Mouse (Mus musculus): Measurements from ENCODE around the gene Scrn1.

The Scrn1 gene

DNA sequence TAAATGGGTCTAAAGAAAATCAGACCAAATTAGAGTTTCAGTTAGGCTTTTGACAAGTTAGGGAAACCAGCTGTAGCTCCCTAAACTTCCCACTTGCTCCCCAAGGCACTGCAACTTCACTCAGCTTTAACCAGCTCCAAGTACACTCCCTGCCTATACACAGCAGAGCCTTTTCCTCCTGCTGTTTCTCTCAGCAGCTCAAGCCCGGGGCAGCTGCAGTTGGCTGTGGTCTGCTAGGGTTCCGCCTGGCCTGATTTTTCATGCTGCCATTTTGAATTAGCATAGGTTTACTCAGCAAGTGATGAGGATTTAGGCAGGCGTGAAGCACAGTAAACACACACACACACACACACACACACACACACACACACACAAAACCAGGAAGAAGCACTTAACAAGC, 1.3 kb downstream of the Scrn1 start:
- DNase-seq, result peak; percentile 74 to 80

DNA sequence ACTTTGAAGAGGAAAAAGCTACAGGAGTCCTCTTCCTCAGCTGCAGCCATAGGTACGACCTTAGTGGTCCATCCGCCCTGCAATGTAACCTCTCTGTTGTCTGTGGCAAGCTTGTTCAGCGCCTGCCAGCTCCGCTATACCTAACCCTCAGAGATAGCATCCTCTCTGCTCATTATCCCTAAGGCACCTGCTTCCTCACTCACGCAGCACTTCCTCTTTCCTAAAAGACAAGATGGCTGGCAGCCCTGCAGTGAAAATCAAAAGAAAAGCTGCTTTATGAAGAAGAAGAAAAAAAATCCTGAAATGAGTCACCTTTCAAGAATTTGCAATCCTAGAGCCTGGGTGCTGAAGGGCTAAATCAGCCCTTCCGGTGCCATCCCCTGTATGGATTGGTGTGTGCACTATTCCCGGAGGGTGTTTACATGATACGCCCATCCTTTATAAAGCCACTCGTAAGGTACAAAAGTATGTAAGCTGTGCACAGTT, 1.7 kb downstream of the Scrn1 start:
- peak in 1 of 2 experiments; percentile 30 for DNase-seq

DNA sequence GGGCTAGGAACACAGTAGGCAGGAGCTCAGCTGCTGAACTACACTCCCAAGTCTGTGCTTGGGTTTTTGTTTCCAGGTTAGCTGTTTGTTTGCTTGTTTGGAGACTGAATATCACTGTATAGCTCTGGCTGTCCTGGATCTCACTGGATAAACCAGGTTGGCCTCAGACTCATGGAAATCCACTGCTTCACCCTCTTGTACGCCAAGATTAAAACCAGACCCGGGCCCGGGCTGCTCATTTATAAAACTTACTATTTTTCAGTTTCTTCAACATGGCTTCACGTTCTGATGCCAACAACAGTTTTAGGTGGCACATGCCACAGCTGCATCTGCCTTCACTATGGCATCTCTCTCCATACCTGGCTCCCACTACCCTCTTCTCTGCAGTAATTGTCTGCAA, 2.7 kb downstream of the Scrn1 start:
- DNase-seq, result no peak

DNA sequence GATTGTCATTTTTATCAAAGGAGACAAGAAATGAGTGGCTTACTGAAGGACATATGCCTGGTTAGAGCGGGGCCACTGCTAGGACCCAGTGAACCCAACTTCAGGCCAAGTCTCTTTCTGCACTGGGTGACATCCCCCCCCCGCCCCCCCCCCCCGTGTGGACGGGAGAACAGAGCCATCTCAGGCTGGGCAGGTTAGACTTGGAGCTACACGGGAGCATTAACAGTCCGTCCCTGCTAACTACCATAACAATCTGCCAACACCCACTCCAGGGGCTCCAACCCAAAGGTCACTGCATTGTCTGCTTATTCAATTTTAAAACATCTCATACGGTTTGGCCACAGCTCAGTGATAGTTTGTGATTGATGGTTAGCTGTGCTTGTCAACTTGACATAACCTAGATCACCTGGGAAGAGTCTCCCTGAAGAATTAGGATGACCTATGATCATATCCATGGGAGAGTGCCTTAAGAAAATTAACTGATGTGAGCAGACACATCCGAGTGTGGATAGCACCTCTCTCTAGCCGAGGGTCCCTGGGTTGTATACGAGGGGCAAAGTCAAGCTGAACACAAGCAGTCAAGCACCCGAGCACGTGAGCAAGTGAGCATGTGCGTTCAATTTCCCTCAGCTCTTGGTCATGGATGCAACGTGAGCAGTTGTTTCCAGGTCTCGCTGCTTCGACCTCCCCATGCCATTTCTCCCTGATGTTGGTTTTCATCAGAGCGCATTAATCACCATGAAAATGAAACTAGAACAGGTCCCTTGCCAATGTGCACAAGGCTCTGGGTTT, 4.1 kb downstream of the Scrn1 start:
- peak in 1 of 2 experiments; percentile 38 for DNase-seq

DNA sequence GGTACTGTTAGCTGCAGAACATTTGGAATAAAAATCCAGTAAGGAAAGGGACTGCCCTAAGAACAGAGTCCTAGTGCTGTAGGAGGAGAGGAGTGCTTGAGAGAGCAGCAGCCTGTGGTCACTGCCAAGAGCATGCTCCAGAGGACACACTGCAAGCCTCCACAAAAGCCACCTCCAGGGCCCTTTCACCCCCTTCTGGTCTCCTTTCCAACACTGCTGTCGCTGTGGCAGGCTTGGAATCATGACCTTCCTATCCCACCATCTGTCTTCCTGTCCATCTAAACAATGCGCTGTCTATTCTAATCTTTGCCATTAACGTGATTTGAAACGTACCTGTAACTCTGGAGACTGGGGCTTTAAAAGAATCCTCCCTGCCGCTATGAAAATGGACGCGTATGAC, 7.8 kb downstream of the Scrn1 start:
- DNase-seq, result peak; percentile 60 to 74

DNA sequence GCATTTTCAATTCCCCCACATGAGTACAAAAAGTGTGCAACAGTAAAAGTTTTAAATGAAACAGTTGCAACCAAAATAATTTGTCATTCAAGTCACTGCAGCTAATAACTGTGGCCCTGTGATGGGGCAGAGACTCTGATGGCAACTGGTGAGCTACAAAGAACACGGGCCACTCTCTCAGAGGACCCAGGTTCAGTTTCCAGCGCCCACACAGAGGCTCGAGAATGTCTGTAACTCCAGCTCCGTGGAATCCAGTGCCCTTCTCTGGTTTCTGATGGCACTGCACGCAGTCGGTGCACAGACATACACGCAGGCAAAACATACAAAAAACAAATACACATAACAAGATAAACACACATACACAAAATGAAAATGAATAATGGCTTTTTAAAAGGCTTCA, 8.6 kb downstream of the Scrn1 start:
- no peak for DNase-seq

DNA sequence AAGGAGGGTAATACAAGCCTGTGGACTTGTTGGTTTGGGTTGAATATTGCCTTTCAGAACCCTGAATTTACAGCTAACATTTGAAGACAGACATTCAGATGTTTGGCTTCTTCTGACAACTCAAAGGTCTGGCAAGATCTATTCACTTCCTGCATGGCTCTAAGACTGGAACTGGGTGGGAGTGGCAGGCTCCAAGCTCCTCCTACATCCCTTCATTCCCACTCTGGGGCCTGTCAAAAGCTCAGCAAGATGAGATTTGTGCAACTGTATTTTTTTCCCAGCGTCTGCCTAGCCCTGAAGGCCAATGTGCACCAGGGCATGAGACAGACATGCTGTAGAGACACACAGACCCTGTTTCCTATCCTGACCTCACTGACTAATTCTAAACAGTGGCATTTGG, 10.5 kb downstream of the Scrn1 start:
- no peak for DNase-seq

DNA sequence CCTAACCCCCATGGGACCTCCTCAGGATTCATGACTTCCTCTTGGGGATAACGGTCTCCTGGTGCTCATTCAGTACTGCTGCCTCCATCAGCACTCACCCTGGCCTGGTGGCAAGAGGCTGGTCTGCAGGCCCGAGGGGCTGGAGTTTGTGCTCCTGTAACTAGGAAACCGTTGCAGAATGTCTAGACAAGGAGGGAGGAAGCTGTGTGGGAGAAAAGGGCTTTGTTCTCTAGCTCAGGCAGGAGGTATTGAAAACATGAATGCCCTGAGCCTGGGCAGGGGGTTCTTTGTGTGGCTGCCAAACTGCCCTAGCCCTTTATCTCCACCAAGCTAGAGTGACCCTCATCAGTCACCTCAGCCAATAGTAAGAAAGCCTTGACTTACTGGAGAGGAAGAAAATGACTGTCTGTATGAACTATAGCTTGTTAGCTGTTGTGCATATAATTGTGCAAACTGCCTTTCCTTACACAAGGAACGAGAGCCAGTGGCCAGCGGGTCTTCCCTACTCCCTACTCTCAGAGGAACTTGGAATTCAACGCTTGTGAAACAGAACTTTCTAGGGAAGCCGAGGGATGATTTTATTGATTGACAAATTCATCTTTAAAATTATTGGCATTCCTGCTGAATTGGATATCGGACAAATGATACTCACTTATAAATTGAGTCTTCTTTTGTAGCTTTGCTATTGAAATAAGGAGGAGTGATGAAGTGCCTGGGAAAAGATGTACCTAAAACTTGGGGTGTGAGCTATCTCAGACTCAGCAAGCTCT, 11.8 kb downstream of the Scrn1 start:
- DNase-seq, result peak in 1 of 2 experiments; percentile 42

DNA sequence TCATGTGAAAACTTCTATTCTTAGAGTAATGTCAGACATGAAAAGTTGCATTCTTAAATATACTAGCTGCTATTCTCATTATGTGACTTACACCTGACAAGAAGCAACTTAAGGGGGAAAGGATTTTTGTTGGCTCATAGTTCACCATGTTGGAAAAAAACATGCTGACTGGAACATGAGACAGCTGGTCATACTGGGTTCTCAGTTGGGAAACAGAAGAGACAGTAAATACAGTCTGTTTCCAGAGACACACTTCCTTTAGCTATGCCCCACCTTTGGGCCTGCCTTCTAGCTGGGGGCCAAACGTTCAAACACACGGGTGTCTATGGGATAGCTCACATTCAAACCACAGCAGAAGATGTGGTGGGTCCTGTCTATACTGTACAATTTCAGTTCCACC, 12.7 kb downstream of the Scrn1 start:
- peak; percentile 62 to 66 for DNase-seq

DNA sequence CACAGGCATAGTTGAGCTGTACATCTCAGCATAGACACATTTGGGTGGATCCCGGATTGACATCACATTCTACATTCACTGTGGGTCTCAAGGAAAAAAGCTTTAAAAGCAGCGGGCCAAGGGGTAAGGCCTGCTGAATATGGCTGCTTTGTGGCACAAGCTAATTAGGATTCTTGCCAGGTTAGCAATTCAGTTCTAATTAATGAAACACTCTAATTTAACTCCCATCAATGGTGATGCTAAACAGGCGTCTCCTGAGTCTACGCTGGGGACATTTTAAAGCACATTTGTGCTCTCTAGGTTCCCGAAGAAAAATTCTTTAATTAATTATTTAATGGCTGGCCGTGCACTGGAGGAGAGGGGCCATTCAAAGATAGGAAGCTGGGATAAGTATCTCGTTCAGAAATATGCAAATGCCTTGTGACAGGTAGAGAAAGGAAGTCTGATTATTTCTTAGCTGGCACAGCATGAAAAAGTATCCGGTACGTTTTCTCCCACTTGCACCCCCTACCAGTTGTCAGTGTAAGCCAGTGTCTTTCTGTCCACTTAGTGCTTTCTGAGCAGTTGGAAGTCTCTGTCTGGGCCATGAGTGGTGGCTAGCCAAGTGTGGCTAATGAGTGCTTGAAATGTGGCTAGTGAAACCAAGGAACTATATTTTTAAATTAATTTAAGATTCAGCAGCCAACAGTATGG, 13.4 kb downstream of the Scrn1 start:
- DNase-seq, result peak in 1 of 2 experiments; percentile 47

DNA sequence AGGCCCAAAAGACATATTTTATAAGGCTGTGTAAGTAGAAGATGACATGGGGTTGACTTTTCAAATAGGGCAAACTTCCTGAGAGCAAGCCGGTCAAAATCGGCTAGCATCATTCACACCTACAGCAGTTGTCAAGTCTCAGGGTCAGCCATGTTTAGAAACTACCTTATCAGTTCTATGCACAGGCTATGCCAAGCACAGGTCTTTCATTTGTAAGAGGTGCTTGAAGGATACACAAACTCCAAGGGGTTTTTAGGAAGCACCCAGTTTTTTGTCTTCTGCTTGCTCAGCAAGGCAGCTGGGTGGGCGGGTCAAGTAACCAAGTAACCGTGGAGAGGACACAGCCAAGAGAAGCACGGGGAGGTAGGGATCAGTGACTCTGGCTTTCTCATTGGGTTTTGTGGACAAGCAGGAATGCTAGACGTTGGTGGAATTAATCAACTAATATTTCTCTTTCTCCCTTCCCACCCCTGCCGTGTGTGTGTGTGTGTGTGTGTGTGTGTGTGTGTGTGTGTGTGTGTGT, 15.4 kb downstream of the Scrn1 start:
- DNase-seq, result peak in 1 of 2 experiments; percentile 58

DNA sequence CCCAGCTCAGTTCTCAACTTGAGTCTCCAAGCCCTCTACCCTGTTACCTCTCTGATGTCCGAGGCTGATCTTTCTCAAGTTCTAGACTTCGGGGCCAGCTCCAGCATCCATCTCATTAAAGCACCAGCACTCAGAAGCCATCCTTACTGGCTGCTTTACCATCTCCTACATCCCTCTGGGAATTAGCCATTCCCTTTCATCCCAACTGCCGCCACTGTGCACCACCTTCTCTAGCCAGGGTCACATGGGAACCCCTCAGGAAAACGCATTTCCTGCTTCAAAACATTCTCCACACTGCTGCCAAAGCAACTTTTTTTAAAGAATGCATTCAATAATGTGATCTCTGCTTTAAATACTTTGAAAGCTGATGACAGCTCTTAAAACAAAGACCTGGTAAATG, 17.0 kb downstream of the Scrn1 start:
- no peak for DNase-seq

DNA sequence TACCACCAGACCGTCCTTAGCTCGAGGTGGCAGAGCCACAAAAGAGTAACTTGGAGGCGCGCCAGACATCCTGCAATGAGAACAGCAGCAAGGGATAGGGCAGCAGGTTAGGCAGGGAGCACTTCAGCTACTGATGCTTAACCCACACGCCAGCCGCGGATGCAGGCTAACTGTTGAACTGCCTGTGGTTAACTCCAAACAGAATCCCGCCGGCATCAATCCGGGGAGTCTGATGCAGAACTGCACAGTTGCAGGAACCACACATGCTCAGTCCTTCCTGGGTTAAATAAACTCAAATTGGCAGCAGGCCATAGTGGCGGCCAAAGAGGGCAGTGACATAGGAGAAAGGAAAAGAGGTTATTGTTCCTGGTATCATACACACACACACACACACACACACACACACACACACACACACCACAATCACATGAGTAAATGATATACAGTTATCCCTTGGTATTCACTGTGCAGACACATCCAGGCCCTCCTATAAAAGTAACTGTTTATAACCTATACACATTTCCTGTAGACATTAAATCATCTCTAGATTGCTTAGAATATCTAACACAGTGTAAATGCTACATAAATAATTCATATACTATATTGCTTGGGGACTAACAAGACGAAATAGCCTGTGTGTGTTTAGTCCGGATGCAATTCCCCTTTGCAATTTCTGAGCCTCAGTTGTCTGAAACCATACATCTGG, 17.8 kb downstream of the Scrn1 start:
- DNase-seq, result peak; percentile 76

DNA sequence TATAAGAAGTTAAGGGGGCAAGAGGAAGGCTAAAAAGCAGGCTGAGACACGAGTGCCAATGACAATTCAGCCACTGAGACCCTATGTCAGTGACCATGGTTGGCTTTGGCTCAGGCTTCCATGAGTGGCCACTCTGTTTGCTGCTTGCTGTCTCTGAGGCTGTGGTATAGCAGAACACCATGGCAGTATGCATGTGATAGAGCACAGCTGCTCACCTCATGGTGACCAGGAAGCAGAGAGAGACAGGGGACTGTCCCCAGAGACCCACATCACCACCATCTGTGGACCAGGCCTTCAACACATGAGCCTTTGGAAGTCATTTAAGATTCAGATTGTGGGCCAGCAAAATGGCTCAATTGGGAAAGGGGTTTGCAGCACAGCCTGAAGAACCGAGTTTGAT, 22.6 kb downstream of the Scrn1 start:
- no peak for DNase-seq

DNA sequence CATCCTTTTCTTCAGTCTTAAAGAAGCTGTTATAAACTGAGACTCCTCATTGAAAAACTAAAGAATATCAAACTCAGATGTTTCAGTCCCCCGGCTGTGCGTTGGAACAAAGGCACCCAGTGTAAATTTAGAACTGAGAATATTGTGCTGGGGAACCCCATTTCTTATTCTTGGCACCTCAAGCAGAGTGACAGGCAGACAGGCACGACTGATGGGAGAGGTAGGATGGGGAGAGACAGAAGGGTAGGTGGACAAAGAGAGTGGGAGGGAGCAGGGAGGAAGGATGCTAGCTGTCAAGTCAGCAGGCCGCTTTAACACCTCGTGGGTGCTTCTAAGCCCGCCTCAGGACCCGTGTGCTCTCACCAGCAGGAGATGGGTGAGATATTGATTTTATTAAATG, 23.5 kb downstream of the Scrn1 start:
- no peak for DNase-seq

DNA sequence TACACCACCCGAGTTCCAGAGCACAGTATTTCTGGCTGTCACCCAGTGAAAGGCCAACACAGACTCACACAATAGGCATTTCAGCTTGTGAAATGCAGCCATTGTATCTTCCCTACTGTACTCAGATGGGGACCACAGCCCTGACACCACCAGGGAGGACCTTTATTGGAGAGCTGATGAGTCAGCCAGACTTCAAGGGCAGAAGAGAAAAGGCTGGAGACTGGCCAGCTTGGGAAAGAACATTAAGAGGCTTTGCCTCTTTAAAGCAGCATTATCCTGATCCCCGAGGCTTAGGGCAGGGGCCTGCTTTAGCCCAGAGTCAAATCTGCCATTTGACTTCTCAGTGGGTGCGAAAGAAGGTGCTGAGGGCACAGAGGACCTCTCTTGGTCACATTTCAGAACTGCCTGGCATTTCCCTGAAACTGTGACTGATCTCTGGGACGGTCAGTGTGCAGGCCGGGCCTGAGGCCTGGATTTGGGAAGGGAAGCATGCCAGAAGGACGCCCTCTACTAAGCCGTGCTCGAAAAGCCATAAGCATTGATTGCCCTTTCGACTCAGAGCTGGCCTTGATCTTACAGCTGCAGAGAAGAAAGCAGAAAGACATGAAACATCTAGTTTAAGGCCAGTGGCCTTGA, 25.9 kb downstream of the Scrn1 start:
- peak in 1 of 2 experiments; percentile 54 for DNase-seq

DNA sequence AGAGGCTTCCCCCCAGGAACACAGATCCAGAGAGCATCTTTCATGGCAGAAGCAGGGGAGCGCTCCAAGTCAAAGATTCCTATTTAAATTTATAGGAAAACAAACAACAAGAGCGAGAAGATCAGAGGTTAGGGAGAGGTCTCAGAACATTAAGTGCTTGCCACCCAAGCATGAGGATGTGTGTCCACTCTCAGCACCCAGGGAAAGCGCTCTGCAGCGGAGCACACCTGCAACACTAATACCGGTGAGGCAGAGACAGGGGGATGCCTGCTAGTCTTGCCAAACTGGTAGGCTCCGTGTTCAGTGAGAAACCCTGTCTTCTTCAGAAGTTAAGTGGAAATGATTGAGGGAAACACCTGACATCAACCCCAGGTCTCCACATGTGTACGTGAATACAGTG, 26.9 kb downstream of the Scrn1 start:
- no peak for DNase-seq

DNA sequence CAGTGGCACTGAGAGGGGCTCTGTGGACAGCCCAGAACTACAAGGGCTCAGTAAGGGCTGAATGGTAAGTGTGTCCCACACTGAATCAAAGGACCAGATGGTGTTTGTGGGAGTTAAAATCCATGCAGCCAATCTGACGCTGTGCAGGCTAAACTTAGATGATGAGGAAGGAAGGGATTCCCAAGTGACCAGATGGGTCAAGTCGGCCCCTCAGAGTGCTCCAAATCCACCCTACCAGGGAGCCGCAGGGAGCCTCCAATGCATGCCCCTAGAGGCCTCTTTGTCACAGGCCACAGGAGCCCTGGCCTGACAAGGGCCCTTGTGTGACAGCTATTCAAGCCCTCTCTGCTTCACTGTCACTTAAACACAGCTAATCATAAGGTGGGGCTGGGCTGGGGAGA, 27.5 kb downstream of the Scrn1 start:
- peak; percentile 50 to 60 for DNase-seq

DNA sequence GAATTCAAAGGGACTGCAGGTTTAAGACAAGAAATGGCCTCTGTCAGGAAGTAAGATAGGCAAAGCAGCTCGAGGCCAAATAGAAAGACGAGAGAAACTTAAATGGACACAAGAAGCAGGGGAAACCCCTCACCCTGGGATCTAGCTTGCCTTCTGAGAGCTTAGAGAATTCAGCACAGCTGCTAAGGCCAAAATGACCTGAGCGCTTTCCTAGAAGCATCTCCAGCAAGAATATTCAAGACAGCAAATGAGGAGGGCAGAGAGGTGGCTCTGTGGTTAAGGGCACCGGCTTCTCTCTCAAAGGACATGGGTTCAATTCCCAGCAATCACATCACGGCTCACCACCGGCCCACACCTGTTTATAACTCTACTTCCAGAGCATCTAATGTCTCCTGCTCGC, 29.2 kb downstream of the Scrn1 start:
- DNase-seq, result no peak

DNA sequence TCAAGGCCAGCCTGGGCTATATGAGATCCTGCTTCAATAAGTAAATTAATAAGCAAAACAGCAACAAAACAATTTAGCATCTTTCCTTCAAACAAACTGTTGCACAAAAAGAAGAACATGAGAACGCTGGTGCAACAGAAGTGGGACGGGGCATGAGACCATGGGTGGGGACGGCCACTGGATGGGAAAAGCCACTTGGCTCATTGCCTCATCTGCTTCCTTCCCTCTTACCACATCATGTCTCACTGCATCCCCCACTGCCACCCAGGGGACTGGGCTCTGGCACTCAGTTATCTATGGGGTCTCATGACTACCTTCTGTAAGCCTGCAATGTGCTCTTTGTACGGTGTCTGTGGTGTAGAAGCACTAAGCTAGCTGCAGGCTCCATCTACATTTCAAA, 30.8 kb downstream of the Scrn1 start:
- DNase-seq, result peak in 1 of 2 experiments; percentile 27

DNA sequence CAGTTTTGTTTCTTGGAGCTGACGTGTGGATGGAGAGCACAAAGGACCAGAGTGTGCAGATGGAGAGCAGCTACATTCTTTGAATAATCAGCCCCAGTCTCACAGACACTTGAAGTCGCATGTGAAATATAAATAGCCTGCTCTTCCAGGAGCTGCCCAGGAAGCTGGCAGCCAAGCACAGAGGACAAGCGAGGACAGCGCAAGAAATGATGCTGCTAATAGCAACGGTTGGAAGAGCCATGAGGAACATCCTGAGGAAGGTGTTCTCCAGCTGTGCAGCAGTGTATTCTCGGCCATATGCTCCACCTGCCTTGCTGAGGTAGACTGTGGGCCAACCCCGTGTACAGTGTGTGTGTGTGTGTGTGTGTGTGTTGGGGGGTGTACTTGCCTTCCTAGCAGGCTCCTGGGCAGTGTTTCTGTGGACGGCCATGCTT, 35.2 kb downstream of the Scrn1 start:
- peak; percentile 82 to 88 for DNase-seq

DNA sequence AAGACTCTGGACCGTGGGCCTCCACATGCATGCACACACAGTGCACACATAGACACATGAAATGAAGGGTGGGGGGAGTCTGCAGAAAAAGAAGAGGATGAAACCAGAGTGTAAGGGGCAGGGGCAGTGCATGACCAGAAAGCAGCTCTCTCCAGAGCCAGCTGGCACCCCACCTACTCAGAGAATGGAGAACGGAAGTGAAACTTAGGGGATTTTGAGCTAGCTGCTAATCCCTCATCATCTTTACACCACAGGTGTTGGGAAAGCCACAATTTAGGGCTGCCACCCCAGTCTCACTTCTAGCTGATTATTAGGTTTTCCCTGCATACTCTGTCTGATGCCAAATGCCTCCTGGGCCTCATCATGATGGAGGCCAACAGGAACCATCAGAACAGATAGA, 36.1 kb downstream of the Scrn1 start:
- peak; percentile 24 to 29 for DNase-seq
